Mouse (Mus musculus): ENCODE data around the gene Tmem260. TPM values are rescaled to one million over a fixed set of nuclear protein-coding genes. Genes with fewer than 3 reads are reported as not detected.
"Not testable (repeated sequence)": the region's sequence is repeated elsewhere in the genome, so short reads cannot be mapped to it uniquely, and the experiment has no call there.

Tmem260 gene
- total RNA-seq, 2 experiments from 2014 or later, result 20.2 to 21.3 TPM

DNA sequence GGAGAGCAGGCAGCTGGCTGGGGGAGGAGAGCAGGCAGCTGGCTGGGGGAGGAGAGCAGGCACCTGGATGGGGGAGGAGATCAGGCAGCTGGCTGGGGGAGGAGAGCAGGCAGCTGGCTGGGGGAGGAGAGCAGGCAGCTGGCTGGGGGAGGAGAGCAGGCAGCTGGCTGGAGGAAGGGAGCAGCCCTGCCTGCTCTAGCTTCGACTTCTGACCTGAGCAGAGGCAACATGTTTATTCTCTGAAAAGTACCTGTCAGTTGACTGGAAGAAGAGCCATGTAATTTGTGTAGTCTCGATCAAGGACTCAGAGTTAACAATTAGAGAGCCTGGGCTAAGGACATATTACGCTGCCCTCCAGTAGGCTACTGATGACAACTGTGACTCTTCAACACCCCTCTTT is 29.9 kb downstream of the Tmem260 start:
- ATAC-seq (replicated peaks; ENCODE audit: poor library complexity, severe bottlenecking), result not testable (repeated sequence)

DNA sequence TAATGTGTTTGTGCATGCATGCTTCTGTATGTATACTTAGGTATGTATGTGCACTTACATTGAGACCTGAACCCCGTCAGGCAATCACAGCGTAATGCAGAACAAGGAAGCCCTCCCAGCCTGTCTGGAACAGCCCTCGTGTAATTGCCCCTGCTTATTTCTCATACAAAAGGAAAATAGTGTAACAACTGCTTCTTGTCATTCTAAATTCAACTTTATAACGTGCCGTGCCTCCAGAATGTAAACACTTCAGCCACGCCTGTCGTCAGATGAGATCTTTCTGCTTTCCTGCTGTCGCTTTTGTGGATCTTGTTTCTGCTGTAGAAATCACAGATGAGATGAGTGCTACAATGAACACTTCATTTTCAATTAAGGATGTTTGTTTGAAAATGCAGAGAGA is 30.4 kb downstream of the Tmem260 start:
- ATAC-seq (replicated peaks; ENCODE audit: poor library complexity, severe bottlenecking), result no peak

DNA sequence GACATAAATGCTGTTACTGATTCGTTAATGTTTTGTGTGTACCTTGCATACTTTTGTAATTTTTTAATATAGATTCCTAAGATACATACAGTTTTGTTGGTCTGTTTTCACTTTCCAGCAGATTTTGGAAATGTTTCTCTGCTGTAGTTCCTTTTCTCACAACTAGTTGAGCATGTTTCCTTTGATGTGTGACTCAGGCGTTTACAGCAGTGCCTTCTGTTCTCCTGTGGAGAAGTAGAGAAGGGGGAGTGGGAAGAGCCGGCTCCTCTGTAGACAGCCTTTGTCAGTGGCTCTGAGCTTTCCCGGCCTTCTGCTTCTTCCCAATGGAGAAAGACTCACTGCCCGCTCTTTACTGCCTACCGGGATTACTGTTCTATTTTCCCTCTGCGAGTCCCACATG is 35.7 kb downstream of the Tmem260 start:
- no peak for ATAC-seq (replicated peaks; ENCODE audit: poor library complexity, severe bottlenecking)

DNA sequence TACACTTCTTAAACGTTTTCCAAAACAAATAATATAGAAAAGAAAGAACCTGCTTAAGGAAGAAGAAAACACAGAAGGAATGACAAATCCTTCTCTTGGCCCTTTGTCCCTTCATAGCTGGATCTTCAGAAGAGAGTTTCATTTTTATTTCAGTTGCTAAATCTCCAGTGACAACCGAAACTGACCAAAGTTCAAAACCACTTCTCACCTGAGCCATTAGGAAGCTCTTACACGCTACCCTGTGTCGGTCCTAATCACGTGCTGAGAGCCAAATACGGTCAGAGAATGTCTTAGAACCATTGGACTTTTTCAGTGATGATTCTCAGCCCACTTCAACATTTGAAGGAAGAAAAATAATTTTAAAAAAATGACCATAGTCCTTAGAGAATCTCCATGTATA is 36.8 kb downstream of the Tmem260 start:
- no peak for ATAC-seq (replicated peaks; ENCODE audit: poor library complexity, severe bottlenecking)

DNA sequence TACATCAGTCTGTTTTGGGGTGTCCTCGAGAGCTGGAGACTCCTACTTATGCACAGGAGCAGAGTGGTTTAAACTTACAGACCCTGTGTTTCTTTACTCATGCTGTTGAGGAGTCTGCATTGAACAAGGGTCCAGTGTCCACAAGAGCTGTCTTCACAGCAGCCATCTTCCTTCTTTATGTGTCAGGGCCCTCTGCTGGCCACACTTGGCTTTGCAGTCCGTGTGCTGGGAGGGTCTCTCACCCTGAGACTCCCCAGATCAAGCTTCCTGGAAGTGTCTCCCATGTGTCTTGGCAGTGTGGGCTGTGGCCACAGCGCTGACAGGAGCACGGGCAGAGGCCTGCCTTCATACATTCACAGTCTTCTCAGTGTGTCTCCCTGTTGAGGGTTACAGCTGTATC is 48.0 kb downstream of the Tmem260 start:
- peak; percentile 88 for ATAC-seq (replicated peaks; ENCODE audit: poor library complexity, severe bottlenecking)

DNA sequence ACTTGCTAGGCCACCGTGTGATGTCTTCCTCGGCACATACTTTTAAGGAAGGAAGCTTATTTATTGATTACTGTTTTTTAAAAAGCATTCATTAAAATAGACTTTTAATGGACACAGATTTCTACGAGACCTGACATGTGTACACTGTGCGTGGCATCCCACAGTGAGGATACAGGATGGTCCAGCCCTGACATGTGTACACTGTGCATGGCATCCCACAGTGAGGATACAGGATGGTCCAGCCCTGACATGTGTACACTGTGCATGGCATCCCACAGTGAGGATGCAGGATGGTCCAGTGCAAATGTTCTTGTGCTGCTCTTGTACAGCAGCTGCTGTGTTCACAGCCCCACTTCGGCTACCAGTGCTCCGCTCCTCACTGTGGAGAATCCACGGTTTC is 56.6 kb downstream of the Tmem260 start:
- no peak for ATAC-seq (replicated peaks; ENCODE audit: poor library complexity, severe bottlenecking)

DNA sequence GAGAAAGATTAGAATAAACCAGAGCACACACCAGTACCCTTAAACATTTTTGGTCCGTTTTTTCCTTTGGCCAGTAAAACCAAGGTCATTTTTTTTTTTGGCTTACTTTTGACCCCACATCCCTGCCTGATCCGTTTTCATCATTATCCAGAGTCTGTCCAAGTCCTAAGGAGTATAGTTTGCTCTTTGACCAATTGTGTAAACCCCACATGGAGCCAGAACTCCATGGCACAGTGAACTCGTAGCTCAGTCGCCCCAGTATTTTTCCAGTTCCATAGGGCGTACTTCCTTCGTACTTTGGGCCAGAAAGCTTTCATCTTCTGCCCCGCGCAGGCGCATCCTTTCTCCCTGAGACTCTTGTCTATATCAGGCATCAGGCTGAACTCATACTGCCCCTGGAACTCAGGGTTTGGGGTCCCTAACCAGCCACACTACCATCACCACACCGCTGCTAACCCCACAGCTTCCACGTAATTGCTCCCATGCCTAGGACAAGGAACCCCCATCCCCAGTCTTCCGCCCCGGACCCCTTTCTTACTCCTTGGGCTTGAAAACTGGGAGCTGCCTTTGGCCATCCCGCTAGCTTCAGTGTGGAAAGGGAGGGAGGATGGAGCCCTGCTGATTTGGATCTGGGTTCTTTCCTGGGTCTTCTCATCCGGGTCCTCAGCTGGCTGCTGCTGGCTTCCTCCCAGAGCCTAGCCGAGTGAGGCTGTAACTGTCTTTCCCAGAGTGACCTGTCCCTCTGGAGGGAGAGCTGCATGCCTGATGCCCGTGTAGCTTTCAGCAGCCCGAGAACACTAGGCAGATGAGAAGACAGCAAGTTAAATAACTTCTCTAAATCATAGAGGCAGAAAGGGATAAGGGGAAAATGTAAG is 58.0 kb downstream of the Tmem260 start:
- ATAC-seq (replicated peaks; ENCODE audit: poor library complexity, severe bottlenecking), result no peak

DNA sequence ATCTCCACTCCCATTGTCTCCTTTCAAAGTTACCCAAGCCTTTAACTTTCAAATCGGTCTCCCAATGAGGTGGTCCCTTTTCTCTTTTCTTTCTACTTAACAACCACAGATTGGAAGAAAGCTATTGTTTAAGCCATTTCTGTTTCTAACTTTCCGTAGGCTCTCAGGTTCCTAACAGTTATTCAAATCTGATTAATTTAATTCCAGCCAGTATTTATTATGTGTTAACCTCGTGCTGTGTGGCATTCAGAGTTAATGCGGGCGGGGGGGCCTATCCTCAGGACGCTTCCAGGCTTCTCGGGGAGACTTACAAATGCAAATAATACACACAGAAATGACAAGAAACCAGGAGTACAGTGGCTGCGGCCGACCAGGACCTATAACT is 58.6 kb downstream of the Tmem260 start:
- ATAC-seq (replicated peaks; ENCODE audit: poor library complexity, severe bottlenecking), result no peak

DNA sequence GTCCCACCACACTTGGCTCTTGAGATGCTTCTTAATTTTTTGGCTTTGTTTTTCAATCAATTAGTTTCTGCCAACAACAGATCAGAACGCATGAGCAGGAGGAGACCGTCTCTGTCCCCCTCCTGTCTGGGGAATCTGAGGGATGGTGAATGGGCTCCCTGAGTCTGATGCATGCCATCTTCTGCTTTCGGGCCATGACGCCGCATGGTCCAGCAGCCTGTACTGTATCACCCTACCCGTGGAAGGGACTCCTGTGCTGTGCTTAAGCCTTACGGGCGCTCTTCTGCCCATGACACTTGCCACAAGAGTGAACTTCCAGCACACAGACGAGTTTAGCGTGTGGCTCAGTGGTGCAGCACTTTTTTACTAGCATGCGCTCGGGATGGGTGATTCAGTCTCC is 59.7 kb downstream of the Tmem260 start:
- ATAC-seq (replicated peaks; ENCODE audit: poor library complexity, severe bottlenecking), result no peak

DNA sequence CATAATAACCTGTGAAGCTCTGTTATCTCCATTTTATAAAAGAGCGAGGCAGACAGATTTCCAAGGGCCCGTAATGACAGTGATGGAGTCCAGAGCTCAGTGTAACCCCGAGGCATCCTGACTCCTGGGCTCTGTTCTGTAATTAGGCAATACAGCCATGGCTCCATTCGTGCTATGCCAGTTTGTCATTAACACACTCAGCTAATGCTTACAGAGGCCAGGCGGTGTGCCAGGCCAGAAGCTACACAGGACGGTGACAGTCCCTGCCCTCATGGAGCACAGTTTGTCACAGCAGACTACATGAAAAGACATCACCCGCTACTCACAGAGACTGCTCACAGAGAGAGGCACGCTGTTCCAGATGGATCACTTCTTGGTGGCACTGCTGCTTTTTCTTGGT is 61.5 kb downstream of the Tmem260 start:
- no peak for ATAC-seq (replicated peaks; ENCODE audit: poor library complexity, severe bottlenecking)

DNA sequence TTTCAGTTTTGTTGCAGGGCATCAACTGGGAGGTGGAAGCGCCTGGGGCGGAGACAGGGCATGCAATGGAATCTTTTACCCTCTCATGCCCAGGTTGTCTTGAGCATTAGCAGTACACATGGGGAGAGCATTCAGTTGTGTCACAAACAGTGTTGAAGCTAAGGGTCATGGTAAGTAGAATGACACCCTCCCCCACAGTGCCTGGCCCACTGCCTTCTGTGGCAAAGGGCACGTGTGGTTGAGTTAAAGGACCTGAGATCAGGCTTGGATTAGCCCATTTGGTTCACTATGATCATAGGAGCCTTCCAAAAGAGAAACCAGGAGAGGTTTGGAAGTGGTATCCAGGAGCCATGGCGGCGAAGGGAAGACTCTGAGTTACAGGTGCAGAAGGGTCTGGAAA is 63.2 kb downstream of the Tmem260 start:
- ATAC-seq (replicated peaks; ENCODE audit: poor library complexity, severe bottlenecking), result no peak

DNA sequence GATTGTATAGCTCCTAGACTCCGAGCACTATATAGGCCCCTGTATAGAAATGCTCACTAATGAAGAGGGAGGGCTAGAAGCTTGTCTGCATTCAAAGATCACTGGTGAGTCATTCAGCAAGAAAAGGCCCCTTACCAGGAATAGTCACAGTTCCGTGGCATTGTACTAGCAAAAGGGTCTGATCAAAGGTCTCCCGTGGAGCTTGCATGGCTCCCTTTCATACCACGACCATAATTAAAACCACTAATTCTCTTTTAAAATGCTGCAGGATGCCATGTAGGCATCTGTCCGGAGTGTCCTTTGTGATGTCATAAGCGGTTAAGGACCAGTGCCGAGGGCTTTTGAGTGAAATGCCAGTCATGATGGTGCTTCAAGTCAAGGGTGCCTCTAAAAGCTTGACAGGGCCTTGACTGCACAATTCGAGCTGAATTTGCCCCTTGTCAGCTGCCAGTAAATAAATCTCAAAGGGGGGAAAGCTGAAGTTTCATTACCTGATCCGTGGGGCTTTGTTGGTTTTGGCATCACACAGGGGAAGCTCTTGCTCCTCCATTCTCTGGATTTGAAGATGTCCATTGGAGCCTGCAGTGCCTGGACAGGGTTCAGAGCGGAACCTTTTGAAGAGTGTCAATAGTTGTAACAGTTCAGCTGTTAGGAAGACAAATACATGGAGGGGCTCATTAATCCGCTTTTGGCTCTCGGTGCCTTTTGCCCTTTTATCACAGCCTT is 67.3 kb downstream of the Tmem260 start:
- no peak for ATAC-seq (replicated peaks; ENCODE audit: poor library complexity, severe bottlenecking)

DNA sequence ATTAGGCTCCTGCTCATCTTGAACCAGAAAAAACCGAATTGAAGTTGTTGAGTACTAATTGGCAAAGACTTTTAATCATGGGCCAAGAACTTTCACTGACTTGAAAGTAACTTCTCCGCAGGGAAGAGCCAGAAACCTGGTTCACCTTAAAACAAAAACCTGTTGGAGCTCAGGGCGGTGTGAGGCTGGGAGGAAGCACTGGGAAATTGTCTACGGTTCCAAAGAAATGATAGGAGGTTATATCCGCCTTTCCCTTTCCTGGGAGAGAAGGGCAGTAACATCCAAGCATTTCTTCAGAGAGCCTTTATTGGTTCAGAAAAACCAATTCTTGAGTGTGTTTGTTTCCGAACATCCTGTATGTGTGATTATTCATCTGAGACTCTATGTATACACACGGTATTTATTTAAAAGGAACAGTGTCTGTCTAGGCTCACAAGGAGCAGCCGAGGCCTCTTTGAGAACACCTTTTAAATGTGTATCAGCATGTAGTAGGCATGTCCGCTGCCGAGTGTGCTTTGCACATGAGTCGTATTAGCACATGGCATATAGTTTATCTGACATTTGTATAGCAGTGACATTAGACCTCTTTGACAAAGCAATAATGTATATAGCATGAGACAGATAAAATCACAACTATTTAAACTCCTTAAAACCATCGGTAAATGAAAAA is 68.0 kb downstream of the Tmem260 start:
- ATAC-seq (replicated peaks; ENCODE audit: poor library complexity, severe bottlenecking), result no peak

DNA sequence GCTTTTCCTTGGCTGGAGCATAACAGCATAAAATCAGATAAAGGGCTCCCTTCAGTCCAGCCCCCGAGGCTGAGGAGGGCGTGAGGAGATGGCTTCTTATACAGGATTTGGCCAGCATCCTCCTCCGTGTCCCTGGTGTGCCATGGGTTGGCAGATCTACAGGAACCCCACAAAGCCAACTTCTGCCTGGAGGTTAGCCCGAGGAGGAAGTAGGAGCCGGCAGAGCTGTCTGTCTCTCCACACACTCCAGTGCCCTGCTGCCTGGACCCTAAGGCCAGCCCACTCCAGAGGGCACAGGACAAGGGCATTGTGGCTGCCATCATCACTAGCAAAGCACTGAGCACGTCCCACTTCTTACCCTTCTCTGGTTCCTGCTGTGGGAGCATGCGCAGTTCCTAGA is 68.7 kb downstream of the Tmem260 start:
- ATAC-seq (replicated peaks; ENCODE audit: poor library complexity, severe bottlenecking), result no peak

DNA sequence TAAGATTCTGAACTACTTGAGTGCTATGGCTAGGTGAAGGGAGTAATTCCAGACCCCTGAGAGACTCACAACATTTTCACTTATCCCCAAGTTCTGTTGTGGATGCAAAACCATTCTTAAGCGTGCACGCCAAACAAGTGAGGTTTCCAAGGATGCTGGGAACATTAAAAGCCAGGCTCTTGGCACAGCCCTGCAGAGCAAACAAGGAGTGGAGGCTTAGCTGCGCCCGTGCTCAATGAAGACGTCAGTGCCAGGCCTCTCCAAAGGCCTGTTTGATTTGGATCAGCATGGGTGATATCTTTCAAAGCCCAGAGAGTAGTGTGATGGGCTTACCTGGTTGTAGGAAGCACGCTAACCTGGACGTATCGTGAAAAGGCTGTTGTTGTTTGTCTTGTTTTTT is 69.6 kb downstream of the Tmem260 start:
- no peak for ATAC-seq (replicated peaks; ENCODE audit: poor library complexity, severe bottlenecking)

DNA sequence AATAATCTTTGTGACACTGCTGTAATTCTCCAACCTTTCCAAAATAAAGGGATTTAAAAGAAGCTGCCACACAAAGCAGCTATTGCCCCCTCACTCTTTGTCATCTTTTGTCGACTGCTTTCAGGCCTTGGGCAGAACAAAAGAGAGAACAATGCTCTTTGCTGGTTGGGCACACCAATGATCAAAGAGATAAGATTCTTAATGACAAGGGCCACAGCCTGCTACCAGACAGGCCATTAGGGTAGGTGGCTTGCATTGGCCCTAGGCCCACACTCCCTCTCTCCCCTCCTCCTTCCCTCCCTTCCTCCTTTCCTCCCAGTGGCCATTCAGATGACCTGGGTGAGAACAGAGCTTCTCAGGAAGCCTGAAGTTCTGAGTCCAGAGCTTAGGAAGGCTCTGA is 77.4 kb downstream of the Tmem260 start:
- ATAC-seq (replicated peaks; ENCODE audit: poor library complexity, severe bottlenecking), result no peak

DNA sequence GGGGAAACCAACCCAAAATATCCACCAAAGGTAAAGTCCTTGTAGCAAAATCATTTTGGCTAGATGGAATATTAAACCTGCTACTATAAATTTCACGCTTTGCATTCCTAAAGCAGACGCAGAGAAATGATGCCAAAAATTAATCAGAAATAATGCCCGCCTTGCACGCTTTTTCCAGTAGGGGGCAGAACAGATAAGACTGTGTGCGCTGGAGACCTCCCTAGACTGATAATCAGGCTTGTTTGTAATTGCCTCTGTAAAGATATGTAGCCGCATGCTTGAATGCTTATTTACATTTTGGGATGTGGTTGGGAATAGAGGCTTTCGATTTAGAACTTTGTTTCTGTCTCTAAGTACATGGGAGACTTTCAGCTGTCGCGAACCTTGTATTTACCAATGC is 78.2 kb downstream of the Tmem260 start:
- ATAC-seq (replicated peaks; ENCODE audit: poor library complexity, severe bottlenecking), result no peak; the same call in 1 of the 2 replicates

DNA sequence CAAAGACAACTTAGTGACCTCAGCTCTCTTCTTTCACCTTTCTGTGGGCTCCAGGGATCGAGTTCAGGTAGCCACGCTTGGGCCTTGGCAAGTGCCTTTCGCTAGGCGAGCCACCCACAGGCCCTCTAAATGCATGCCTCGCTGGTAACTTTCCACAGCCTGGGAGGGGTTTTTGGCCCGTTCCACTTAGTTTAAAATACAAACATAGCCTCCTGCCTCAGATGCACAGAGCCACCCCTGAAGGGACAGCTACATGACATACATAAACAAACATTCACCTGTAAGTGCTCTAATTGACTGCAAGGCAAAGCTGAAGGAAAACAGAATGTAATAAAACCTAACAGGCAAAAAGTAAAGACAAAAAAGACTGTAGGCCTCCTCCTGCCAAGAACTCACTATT is 79.1 kb downstream of the Tmem260 start:
- ATAC-seq (replicated peaks; ENCODE audit: poor library complexity, severe bottlenecking), result no peak

DNA sequence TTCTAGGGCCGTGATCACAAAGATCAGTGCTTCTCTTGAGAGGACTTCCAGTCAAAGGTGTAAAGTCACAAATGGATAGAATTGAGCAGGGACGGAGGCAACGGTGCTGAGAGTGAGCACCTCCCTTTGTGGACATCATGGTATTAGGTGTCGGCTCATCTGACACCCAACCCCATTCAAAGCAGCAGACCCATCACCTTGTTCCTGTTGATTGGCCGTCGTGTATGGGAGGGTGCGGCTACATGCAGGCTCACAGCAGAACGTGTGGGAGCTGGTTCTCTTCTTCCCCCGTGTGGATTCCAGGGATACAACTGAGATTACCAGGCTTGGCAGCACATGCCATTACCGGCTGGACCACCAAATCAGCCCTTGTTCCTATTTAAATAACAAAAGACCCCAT is 84.7 kb downstream of the Tmem260 start:
- no peak for ATAC-seq (replicated peaks; ENCODE audit: poor library complexity, severe bottlenecking)

DNA sequence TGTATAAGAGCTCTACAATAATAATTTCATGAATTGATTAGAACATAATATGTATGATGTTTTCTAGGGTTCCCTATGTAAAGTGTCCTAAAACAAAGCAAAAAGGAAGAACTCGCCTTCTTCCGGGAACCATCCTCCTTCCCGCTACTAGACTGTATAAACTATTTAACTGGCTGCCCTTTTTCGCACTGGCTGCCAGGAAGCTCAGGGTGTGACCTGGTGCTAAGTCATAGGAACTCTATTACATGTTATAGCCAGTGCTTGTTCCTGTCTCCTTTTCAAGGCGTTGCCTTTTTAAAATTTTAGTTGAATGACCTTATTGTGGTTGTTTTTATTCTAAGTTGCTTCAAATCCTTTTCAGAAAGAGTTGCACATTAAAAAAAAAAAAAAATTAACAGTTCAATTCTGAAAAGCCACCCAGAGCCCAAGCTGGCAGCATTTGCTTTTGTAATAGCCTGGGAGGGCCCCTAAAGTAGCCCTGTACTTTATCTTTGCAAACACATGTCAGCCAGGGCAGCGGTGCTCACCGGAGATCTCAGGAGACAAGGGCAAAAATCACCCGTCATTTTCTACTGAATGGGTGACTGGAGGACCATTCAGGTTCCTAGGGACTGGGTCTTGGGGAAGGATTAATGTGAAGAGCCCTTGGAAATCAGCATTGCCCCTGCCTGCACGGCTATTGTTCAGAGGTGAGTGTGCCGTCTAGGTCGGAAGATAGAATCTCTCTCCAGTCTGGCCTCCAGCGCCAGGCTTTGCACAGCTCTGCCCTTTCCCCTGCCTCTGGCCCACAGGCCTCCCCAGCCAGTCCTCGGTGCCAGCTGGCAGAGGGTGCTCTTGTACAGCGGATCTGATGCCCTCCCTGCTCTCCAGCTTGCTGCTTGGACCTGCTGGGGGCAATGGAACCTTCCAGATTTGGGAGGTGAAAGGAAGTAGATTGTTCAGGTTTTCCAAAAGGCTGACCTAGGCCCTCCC is 92.2 kb downstream of the Tmem260 start:
- ATAC-seq (replicated peaks; ENCODE audit: poor library complexity, severe bottlenecking), result no peak

All from granulocyte monocyte progenitor cell, adult 5-6 weeks (primary cell).